Mouse (Mus musculus): ENCODE results near the gene Chst14.

DNA sequence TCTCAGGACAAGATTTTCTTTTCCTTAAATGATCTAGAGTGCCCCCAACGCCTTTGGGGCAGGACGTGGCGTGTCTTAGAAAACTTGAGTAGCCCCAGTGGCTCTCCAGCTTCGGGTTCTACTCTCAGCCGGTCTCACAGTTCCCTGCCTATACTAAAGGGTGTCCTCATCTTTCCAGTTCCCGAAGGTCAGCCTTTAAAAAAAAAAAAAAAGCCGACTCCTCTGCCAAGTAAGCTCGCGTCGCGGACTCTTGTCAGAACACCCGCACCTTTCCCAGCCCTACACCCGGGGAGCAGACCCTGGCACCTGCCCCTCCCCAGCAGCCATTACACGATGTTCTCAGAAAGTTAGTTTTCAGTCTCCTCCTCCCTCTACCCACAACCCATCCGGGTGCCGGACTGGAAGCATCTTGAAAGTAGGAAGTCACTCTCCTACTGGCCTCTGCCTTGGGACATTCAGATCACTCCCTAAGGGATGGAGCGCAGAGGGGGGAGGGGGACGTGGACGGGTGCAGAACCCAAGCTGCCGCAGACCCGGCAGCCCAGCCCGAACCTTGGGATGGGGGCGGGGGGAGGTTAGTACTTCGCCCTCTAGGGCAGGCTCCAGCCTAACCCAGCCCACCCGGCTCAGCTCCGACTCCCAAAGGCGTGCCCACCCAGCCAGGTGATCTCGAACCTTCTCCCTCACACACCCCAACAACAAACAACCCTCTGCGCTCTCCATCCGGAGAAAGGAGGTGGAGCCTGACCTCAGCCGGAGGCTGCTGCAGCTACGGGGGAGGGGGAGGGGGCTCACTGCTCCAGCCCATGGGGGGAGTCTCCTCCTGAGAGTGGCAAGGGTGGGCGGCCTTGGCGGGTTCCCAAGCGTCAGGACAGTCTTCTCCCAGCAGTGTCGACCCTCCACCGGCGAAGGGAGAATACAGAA lies 30.0 kb upstream of the Chst14 start:
- TF ChIP-seq POLR2A (IDR thresholded peaks at IDR 0.05; ENCODE audit: extremely low read depth, insufficient read depth, low read length): no peak
- TF ChIP-seq CTCF (IDR thresholded peaks at IDR 0.05; ENCODE audit: extremely low read depth, insufficient read depth, low read length): no peak
